Mouse (Mus musculus) liver, embryonic 12.5 days (tissue): ENCODE data around the gene Usp39. TPM values are rescaled to one million over a fixed set of nuclear protein-coding genes. Genes with fewer than 3 reads are reported as not detected.

ENCODE experiments used
- ATAC-seq: fragments of 200-750 bp; cut with Nextera tagmentation; 2 replicates; pipeline ENCODE4 v1.8.0; 2017; ENCODE audit warnings: moderate number of reproducible peaks, mild to moderate bottlenecking, moderate library complexity
- H3K27ac ChIP-seq: fragments of 300-500 bp; sonication (generic); 2 replicates; pipeline ENCODE4 v1.5.1; 2016; ENCODE audit warnings: mild to moderate bottlenecking
- H3K27me3 ChIP-seq: fragments of 300-500 bp; sonication (generic); replicated peaks from 2 replicates; pipeline ENCODE4 v1.6.1; 2016; ENCODE audit warnings: mild to moderate bottlenecking, moderate library complexity
- H3K36me3 ChIP-seq: fragments of 300-500 bp; sonication (generic); 2 replicates; pipeline ENCODE4 v1.6.1; 2016; ENCODE audit warnings: mild to moderate bottlenecking, moderate library complexity
- H3K4me1 ChIP-seq: fragments of 300-500 bp; sonication (generic); 2 replicates; pipeline ENCODE4 v1.6.1; 2016
- H3K4me2 ChIP-seq: fragments of 300-500 bp; sonication (generic); 2 replicates; pipeline ENCODE4 v1.6.1; 2016; ENCODE audit warnings: mild to moderate bottlenecking, moderate library complexity
- H3K4me3 ChIP-seq: fragments of 300-500 bp; sonication (generic); 2 replicates; pipeline ENCODE4 v1.5.1; 2016; ENCODE audit warnings: mild to moderate bottlenecking, moderate library complexity
- H3K9ac ChIP-seq: fragments of 300-500 bp; sonication (generic); 2 replicates; pipeline ENCODE4 v1.6.1; 2016; ENCODE audit warnings: mild to moderate bottlenecking, moderate library complexity
- H3K9me3 ChIP-seq: fragments of 300-500 bp; sonication (generic); replicated peaks from 2 replicates; pipeline ENCODE4 v1.6.1; 2016; ENCODE audit warnings: mild to moderate bottlenecking, moderate library complexity
- WGBS: fragments of 180-500 bp; shearing (Covaris S2); methylation state at CpG from one replicate; pipeline ENCODE4 v1.1.7; 2016; ENCODE audit not compliant: insufficient replicate concordance; 5-methylcytosine and 5-hydroxymethylcytosine counted together
- polyA plus RNA-seq: library from polyadenylated mRNA; unstranded; fragments of >200 nt; fragmentation: Nextera tagmentation; extraction: Ambion mirVana; gene quantifications from 2 replicates; pipeline ENCODE4 v1.2.1, GENCODE M21; 2016

Gene Usp39
- polyA plus RNA-seq: 68.0 and 72.6 TPM in 2 replicates

DNA sequence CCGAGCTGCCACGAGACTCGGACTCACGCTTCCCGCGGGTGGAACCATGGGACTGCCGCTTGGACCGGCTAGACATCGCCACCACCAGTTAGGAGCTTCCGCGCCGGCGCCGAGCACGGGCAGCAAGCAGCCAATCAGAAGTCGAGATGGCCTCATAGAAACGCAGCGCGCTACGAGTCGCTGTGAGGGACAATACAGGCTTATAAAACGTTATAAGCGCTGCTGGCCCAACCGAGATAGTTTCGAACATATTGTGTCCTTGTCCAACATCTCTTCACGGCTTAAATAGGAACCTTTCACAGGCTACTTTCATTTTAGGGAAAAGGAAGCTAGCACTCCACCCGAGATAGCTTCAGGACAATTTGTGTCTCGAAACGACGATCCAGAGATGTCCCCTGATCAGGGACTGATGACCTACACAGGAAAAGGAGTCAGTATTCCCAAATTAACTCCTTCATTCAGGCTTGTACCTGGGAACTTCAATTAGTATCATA lies at the start of gene Usp39:
Gene Usp39, minus strand, starts transcription at position 111 of the 494 bp plus-strand sequence.
- H3K4me3 ChIP-seq: peak within 1 kb of the TSS; percentile 86
- ATAC-seq: peak; percentile 80
- H3K4me1 ChIP-seq: peaks cover 78% of the 10 kb centered on the region
- H3K4me2 ChIP-seq: peak within 1 kb of the TSS; percentile 92
- under 1% methylated on average over 30 of the region's 30 CpGs for WGBS
- H3K27me3 ChIP-seq: no peaks in the 10 kb centered on the region
- H3K9me3 ChIP-seq: no peaks in the 10 kb centered on the region
- peak within 1 kb of the TSS; percentile 93 for H3K27ac ChIP-seq
- peaks cover 45% of the 10 kb centered on the region for H3K36me3 ChIP-seq
- H3K9ac ChIP-seq: peak within 1 kb of the TSS; percentile 96

DNA sequence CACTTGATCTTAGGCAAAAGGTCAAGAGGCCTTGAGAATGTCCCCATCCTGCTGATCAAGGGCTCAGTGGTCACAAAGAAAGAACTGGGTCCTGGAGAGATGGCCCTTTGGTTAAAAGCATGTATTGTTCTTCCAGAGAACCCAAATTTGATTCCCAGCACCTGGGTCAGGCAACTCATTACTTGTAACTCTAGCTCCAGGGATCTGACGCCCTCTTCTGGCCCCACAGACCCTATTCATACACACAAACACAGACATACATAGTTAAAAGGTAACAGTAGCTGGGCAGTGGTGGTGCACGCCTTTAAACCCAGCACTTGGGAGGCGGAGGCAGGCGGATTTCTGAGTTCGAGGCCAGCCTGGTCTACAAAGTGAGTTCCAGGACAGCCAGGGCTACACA lies 47.4 kb upstream of the Usp39 start:
- H3K4me3 ChIP-seq: peak overlapping the region; percentile 84
- no peak for ATAC-seq
- peaks cover 46% of the 10 kb centered on the region for H3K36me3 ChIP-seq
- WGBS: 89% methylated on average over 5 of the region's 5 CpGs
- no peaks in the 10 kb centered on the region for H3K9me3 ChIP-seq
- peak overlapping the region; percentile 78 for H3K4me2 ChIP-seq
- no peak overlapping the region for H3K9ac ChIP-seq
- H3K27ac ChIP-seq: peak overlapping the region; percentile 83
- H3K27me3 ChIP-seq: no peaks in the 10 kb centered on the region
- H3K4me1 ChIP-seq: peaks cover 66% of the 10 kb centered on the region

DNA sequence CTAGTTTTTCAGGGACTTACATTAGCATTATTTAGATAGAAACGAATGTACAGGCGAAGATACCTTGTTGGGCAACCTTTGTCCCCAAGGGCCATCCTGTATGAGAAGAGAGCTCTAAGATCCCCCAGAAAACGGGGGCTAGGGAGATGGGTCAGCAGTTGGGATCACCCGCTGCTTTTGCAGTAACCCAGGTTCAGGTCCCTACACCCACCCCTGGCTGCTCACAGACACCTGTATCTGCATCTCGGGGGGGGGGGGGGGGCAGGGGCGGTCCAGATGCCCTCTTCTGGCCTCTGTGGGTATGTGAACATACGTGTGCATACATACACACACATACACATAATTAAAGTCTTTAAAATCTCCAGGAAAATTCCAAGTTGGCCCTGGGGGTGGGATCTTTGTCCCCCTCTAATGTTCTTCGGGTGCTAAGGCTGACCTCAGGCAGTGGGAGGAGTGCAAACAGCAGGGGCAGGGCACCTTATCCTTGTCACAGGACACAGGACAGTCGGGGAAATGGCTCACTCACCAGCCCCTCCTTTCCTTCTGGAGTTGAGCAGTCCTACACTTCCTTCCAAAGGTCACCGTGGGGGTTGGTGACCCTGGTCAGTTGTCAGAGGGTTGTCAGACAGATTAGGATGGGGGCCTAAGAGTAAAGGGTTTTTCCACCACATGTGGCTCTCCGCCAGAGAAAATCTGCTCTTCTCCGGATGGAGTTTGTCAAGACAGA lies 46.0 kb upstream of the Usp39 start:
- Histone ChIP-seq H3K4me2 (peak overlapping the region; percentile 78), H3K4me1 (peaks cover 71% of the 10 kb centered on the region), H3K27ac (peak overlapping the region; percentile 99), H3K9me3 (no peaks in the 10 kb centered on the region), H3K4me3 (peak overlapping the region; percentile 84), H3K9ac (peak overlapping the region; percentile 98), H3K36me3 (peaks cover 57% of the 10 kb centered on the region), H3K27me3 (no peaks in the 10 kb centered on the region)
- ATAC-seq: peak; percentile 71
- WGBS: 1% methylated on average over 12 of the region's 12 CpGs

DNA sequence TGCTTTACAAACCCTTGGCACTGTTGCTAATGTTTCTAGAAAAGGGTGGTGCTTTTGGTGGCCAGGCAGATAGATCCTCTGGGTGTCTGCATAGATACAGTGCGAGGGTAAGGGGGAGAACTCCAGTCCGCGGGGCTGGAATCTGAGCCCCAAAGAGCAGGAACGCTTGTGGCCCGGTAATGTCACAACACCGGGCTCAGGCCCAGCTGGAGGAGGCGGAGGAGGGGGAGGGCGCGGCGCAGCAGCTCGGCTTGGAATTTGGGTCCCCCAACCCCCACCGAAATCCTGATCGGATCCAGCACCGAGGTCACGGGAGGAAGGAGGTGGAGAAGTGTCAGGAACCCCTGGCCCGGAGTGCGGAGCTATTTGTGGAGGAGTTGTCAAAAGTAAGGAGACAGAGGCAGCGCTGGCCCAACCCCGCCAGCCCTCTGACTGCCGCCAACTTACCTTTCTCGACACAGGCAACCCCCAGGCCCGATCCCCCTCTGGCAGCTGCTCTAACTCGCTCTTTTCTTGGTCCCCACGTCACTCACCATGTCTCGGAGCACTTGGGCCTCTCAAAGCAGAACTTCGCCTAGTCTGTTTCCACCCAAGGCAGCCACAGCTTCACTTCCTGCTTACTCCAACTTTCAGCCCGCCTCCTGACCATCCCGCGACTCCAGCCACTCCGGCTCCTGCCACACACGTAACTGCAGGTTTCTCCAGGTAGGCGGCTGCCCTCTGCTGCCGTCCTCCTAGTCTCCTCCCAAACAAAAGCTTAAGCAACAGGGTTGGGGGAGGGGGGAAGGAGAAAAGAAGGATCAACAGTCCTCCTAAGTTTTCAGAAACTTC lies 45.2 kb upstream of the Usp39 start, which contains the start of gene Vamp8:
Gene Vamp8, minus strand, starts transcription at position 763 of the 831 bp plus-strand sequence.
- under 1% methylated on average over 33 of the region's 33 CpGs for WGBS
- H3K27me3 ChIP-seq: no peaks in the 10 kb centered on the region
- H3K4me2 ChIP-seq: peak within 1 kb of the TSS; percentile 78
- no peaks in the 10 kb centered on the region for H3K9me3 ChIP-seq
- H3K27ac ChIP-seq: peak within 1 kb of the TSS; percentile 99
- peaks cover 63% of the 10 kb centered on the region for H3K36me3 ChIP-seq
- H3K4me1 ChIP-seq: peaks cover 76% of the 10 kb centered on the region
- peak; percentile 34 for ATAC-seq
- peak within 1 kb of the TSS; percentile 84 for H3K4me3 ChIP-seq
- peak within 1 kb of the TSS; percentile 98 for H3K9ac ChIP-seq

DNA sequence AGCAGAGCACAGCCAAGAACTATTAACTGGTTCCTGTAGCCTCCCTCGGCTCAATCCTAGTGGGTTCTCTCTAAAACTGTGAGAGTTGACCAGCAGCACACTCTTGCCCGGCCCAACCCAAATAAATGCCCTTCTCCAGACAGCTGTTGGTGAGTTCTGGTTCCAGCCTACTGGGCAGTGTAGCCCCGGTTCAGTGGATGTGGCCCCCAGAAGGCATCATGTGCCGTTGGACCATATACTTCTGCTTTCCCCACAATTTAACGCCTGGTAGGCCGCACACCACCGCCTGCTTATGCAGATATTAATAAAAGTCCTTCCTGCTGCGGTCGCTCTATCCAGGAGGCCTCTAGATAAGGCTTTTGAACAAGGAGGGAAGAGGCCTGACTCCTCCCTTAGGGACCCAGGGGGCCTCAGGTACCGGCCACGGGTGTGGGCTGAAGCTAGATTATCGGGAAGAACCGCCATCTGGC lies 44.5 kb upstream of the Usp39 start:
- peaks cover 64% of the 10 kb centered on the region for H3K36me3 ChIP-seq
- H3K4me3 ChIP-seq: peak overlapping the region; percentile 84
- H3K9me3 ChIP-seq: no peaks in the 10 kb centered on the region
- peak overlapping the region; percentile 99 for H3K27ac ChIP-seq
- under 1% methylated on average over 13 of the region's 13 CpGs for WGBS
- H3K27me3 ChIP-seq: no peaks in the 10 kb centered on the region
- ATAC-seq: peak; percentile 92
- peak overlapping the region; percentile 78 for H3K4me2 ChIP-seq
- peaks cover 76% of the 10 kb centered on the region for H3K4me1 ChIP-seq
- peak overlapping the region; percentile 98 for H3K9ac ChIP-seq

DNA sequence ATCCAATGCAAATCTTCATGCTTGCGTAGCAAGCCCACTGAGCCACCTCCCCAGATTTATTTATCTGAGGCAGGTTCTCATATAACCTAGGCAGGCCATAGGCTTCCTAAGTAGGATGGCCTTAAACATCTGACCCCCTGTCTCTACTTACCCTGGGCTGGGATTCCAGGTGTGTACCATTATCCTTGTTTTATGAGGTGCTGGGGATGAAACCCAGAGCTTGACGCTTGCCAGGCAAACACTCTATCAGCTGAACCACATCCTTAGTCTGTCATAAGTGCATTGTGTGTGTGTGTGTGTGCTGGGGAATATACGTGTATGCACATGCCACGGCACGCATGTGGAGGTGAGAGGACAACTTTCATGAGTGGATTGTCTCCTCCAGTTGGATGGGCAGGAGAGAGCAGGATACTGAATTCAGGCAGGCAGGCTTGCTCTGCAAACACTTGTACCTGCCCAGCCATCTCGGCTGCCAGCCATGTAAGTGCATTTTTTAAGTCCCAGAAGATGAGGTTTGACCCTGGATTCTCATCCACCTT lies 43.9 kb upstream of the Usp39 start:
- H3K4me1 ChIP-seq: peaks cover 77% of the 10 kb centered on the region
- WGBS: 37% methylated on average over 6 of the region's 6 CpGs
- H3K27me3 ChIP-seq: no peaks in the 10 kb centered on the region

DNA sequence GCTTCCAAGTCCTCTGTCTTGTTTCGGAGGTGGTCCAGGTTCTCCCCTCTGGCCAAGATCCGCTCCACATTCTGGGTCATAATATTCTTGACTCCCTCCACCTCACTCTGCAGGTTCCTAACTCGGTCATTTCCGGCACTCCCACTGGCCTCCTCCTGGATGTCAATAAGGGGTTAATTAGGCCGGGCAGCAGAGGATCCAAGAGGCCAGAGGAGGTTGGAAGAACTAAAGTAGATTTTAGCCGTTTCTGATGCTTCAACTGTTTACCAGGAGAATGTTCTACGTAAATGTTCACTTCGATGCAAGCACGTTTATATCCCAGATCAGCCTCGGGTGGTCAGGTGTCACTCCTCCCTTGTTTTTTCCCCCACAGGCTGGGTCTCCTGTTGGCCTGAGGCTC lies 43.3 kb upstream of the Usp39 start:
- ATAC-seq: no peak
- Histone ChIP-seq H3K27me3 (no peaks in the 10 kb centered on the region), H3K9ac (peak overlapping the region; percentile 98), H3K27ac (peak overlapping the region; percentile 99), H3K4me1 (peaks cover 77% of the 10 kb centered on the region), H3K4me3 (peak overlapping the region; percentile 84), H3K4me2 (peak overlapping the region; percentile 78), H3K9me3 (no peaks in the 10 kb centered on the region), H3K36me3 (peaks cover 58% of the 10 kb centered on the region)
- 49% methylated on average over 10 of the region's 10 CpGs for WGBS

More for the DNA sequence above, 43.9 kb upstream of the Usp39 start:
- ATAC-seq: no peak
- peak overlapping the region; percentile 78 for H3K4me2 ChIP-seq
- no peaks in the 10 kb centered on the region for H3K9me3 ChIP-seq
- H3K27ac ChIP-seq: peak overlapping the region; percentile 99
- H3K4me3 ChIP-seq: peak overlapping the region; percentile 84
- H3K36me3 ChIP-seq: peaks cover 62% of the 10 kb centered on the region
- H3K9ac ChIP-seq: peak overlapping the region; percentile 98

DNA sequence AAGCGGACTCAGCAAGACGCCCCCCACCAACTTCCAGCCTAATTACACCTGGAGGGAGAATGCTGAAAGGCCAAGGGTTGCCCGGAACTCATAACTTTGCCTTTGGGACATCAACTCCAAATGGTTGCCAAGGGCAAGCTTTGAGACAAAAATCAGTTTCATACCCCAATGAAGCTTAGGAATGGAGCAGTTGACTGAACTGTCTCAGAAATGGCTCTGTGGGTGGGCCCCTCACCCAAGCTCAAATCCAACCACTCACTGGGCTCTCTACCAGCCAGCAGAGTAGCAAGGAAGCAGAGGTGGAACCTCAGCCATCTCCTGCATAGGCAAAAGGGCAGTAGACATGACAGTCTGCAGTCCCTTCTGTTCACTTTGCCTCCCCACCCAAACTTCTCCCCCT lies 42.8 kb upstream of the Usp39 start:
- no peaks in the 10 kb centered on the region for H3K9me3 ChIP-seq
- H3K36me3 ChIP-seq: peaks cover 54% of the 10 kb centered on the region
- peaks cover 77% of the 10 kb centered on the region for H3K4me1 ChIP-seq
- peak overlapping the region; percentile 98 for H3K9ac ChIP-seq
- 82% methylated on average over 3 of the region's 3 CpGs for WGBS
- peak overlapping the region; percentile 84 for H3K4me3 ChIP-seq
- H3K27me3 ChIP-seq: no peaks in the 10 kb centered on the region
- peak overlapping the region; percentile 78 for H3K4me2 ChIP-seq
- peak overlapping the region; percentile 99 for H3K27ac ChIP-seq
- ATAC-seq: no peak

DNA sequence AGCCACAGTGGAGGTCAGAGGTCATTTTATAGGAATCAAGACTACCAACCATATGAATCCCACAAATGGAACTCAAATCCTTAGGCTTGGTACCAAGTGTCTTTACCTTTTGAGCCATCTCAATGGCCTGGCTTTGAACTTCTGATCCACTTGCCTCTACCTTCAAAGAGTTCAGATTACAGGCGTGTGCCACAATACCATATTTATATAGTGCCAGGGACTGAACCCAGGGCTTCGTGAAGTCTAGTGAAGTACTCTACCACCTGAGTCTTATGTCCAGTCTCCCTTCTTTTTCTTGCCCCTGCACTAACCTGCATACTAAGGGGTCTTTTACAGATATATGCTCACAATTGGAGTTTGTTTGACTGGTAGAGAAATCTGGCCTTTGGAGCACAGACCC lies 41.6 kb upstream of the Usp39 start:
- no peak overlapping the region for H3K4me2 ChIP-seq
- no peaks in the 10 kb centered on the region for H3K27me3 ChIP-seq
- peaks cover 45% of the 10 kb centered on the region for H3K36me3 ChIP-seq
- peak overlapping the region; percentile 92; the same call in 1 of the 2 replicates for H3K27ac ChIP-seq
- ATAC-seq: no peak
- no peak overlapping the region for H3K4me3 ChIP-seq
- no peak overlapping the region; the same call in none of the 2 replicates for H3K9ac ChIP-seq
- H3K4me1 ChIP-seq: peaks cover 79% of the 10 kb centered on the region
- H3K9me3 ChIP-seq: no peaks in the 10 kb centered on the region
- WGBS: 82% methylated on average over 2 of the region's 2 CpGs

DNA sequence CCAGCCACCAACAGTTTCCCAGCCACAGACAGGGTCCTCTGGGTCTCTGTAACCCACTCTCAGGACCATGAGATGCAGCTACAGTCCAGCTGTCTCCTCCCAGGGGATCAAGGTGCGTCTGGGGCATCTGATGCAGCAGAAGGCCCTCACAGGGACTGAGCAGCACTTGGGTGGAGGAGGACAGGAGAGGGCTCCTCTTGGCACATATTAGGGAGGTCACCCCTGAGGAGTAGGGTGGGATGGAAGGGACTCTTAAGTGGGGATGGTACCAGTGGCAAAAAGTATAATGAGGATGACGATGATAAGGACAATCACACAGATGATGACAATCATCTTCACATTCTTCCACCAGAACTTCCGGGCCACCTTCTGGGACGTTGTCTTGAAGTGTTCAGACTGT lies 40.3 kb upstream of the Usp39 start:
- Histone ChIP-seq H3K36me3 (peaks cover 45% of the 10 kb centered on the region), H3K4me2 (no peak overlapping the region), H3K27me3 (no peaks in the 10 kb centered on the region), H3K4me3 (no peak overlapping the region), H3K27ac (peak overlapping the region; percentile 92), H3K9ac (no peak overlapping the region), H3K4me1 (peaks cover 83% of the 10 kb centered on the region), H3K9me3 (no peaks in the 10 kb centered on the region)
- WGBS: 24% methylated on average over 4 of the region's 4 CpGs
- ATAC-seq: no peak

DNA sequence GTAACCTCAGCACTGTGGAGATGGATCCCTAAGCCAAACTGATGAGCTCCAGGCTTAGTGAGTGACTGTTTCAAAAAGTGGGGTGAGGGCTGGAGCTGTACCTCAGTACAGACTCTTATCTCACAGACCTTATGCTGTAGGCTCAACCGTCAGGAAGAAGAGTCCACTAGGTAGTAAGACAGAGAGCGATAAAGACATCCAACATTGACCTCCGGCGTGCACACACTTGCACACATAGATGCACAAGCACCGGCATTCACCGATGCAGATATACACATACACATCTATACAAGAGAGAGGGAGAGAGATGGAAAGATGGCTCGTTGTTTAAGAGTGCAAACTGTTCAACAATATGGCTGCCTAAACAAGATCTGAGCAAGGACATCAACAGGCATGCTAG lies 39.0 kb upstream of the Usp39 start:
- Histone ChIP-seq H3K9ac (peak overlapping the region; percentile 52), H3K36me3 (peaks cover 45% of the 10 kb centered on the region), H3K4me1 (peaks cover 93% of the 10 kb centered on the region), H3K27ac (peak overlapping the region; percentile 92), H3K4me3 (no peak overlapping the region), H3K9me3 (no peaks in the 10 kb centered on the region), H3K4me2 (peak overlapping the region; percentile 45), H3K27me3 (no peaks in the 10 kb centered on the region)
- WGBS: 28% methylated on average over 7 of the region's 7 CpGs
- ATAC-seq: peak; percentile 86
